Mouse (Mus musculus): ENCODE measurements around the gene Pank4. TPM values are rescaled to one million over a fixed set of nuclear protein-coding genes. Genes with fewer than 3 reads are reported as not detected.
A peak's percentile ranks its signal among the peaks of the same experiment; 100 is the strongest.

Gene Pank4
- polyA plus RNA-seq, 1 experiment from 2014 or later = 46.3 TPM

GRCm38 (mm10) chr4:154960690-154961225 lies 3.2 kb upstream of the Pank4 start, which contains the start of gene Hes5:
Hes5 (plus strand) TSS chr4:154960923.
- Histone ChIP-seq H3K9ac (peak within 1 kb of the TSS; percentile 98), H3K9me3 (no peaks in the 10 kb centered on the region), H3K4me2 (replicated peaks) (peak within 1 kb of the TSS; percentile 85), H3K27ac (peak within 1 kb of the TSS; percentile 95), H3K4me1 (peaks cover 78% of the 10 kb centered on the region), H3K36me3 (no peaks in the 10 kb centered on the region; the same call in 1 of the 2 replicates), H3K4me3 (peak within 1 kb of the TSS; percentile 80), H3K27me3 (replicated peaks) (peaks cover 33% of the 10 kb centered on the region)
- WGBS = under 1% methylated on average over 65 of the region's 65 CpGs
- peak; percentile 61 for ATAC-seq (ENCODE audit: low FRiP score, low read depth)

GRCm38 (mm10) chr4:154961226-154961738 lies 2.6 kb upstream of the Pank4 start:
- under 1% methylated on average over 47 of the region's 47 CpGs for WGBS
- peaks cover 33% of the 10 kb centered on the region for H3K27me3 ChIP-seq (replicated peaks)
- peak overlapping the region; percentile 98 for H3K9ac ChIP-seq

DNA sequence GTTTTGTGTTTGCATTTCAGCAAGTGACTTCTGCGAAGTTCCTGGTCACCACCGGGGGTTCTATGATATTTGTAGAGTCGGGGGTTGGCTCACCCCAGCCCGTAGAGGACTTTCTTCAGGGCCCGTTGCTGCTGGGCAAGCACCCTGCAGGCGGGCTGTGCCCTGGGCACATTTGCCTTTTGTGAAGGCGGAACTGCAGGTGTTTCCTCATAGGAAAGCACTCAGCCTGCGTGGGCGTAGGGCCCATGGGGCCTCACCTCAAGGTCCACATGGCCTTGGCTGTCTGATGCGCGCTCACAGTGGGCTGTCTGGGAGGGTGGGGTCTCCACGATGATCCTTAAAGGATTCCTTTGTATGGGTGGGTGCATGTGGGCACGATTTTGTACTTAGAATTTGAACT lies 2.0 kb upstream of the Pank4 start:
- Histone ChIP-seq H3K27ac (peak overlapping the region; percentile 95), H3K27me3 (replicated peaks) (peaks cover 33% of the 10 kb centered on the region), H3K36me3 (peaks cover 5% of the 10 kb centered on the region; the same call in 1 of the 2 replicates), H3K4me2 (replicated peaks) (peak overlapping the region; percentile 85), H3K4me3 (peak overlapping the region; percentile 80), H3K9me3 (no peaks in the 10 kb centered on the region), H3K9ac (peak overlapping the region; percentile 98), H3K4me1 (peaks cover 83% of the 10 kb centered on the region)
- no peak for ATAC-seq (ENCODE audit: low FRiP score, low read depth)
- 4% methylated on average over 13 of the region's 13 CpGs for WGBS

More at GRCm38 (mm10) chr4:154961226-154961738, 2.6 kb upstream of the Pank4 start:
- peaks cover 1% of the 10 kb centered on the region; the same call in 1 of the 2 replicates for H3K36me3 ChIP-seq
- H3K4me3 ChIP-seq = peak overlapping the region; percentile 80
- ATAC-seq (ENCODE audit: low FRiP score, low read depth) = no peak
- peak overlapping the region; percentile 95 for H3K27ac ChIP-seq
- no peaks in the 10 kb centered on the region for H3K9me3 ChIP-seq
- H3K4me2 ChIP-seq (replicated peaks) = peak overlapping the region; percentile 85
- H3K4me1 ChIP-seq = peaks cover 83% of the 10 kb centered on the region

- no peaks in the 10 kb centered on the region for H3K9me3 ChIP-seq
- no peak for ATAC-seq (ENCODE audit: low FRiP score, low read depth)
- H3K36me3 ChIP-seq = peaks cover 5% of the 10 kb centered on the region; the same call in 1 of the 2 replicates
- peak overlapping the region; percentile 80 for H3K4me3 ChIP-seq
- peak overlapping the region; percentile 85 for H3K4me2 ChIP-seq (replicated peaks)
- H3K4me1 ChIP-seq = peaks cover 76% of the 10 kb centered on the region
- H3K9ac ChIP-seq = peak overlapping the region; percentile 98
- WGBS = 38% methylated on average over 7 of the region's 7 CpGs
- peak overlapping the region; percentile 95 for H3K27ac ChIP-seq
- peaks cover 30% of the 10 kb centered on the region for H3K27me3 ChIP-seq (replicated peaks)
Measured at GRCm38 (mm10) chr4:154962683-154963082, 1.2 kb upstream of the Pank4 start.

DNA sequence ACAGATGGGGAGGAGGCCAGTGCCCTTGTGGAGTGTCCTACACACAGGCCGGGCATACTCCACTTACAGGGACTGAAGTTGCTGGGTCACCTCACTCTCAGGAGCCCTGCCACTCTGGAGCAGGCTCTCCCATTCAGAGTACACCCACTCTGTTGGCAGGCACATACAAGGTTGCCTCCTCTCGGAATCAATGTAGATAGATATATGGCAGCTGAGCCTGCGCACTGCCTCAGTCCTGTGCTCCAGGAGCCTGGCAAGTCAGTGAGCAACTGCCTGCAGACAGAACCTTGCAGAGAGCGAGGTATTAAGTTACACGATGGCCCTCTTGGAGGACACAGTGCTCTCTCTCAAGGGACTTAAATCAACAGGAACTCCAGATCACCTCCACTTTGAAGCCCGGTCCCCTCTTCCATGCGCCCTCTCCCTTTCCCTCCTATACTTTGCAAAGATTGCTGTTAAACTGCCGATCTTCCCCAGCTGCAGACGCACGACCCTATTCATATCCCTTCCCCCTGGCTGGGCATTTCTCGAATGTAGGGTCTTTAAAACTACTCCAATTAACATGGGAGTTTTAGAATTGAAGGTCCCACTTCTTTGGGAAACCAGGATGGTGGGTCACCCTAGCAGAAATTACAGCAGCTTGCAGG lies 610 bp upstream of the Pank4 start:
- Histone ChIP-seq H3K36me3 (peaks cover 5% of the 10 kb centered on the region; the same call in 1 of the 2 replicates), H3K9me3 (no peaks in the 10 kb centered on the region), H3K4me2 (replicated peaks) (peak overlapping the region; percentile 85), H3K27ac (peak overlapping the region; percentile 95; the same call in 1 of the 2 replicates), H3K4me3 (peak overlapping the region; percentile 80), H3K4me1 (peaks cover 69% of the 10 kb centered on the region), H3K9ac (peak overlapping the region; percentile 98), H3K27me3 (replicated peaks) (peaks cover 30% of the 10 kb centered on the region)
- peak; percentile 12 for ATAC-seq (ENCODE audit: low FRiP score, low read depth)
- 12% methylated on average over 11 of the region's 11 CpGs for WGBS

DNA sequence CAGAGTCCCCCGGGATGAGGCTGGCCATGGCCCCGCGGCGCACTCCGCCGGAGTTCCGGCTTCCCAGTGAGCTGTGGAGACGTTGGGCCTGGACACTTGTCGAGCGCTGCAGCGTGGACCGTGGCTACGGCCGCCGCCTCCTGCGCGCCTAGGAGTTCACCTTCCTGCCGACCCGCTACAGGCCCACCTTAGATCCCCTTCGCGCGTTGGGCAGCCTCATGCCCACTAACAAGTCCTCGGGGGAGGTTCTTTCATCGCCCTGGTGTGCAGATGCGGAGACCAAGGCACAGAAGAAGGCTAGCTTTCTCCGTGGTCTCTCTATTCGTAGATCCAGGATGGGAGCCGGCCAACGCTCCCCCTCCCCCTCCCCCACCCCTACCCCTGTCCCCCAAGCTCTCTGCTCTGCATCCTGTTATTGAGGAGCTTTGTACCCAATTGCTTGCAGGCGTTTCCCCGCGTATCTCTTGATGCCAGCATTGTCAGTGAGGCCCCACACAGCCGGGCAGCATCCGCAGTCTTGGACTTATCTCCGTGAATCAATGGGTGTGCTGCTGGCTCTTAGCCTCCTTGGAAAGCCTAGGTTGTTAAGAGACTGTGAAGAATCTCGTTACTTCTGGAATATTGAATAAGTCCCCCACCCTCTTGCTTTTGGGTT lies 785 bp downstream of the Pank4 start:
- WGBS = under 1% methylated on average over 36 of the region's 36 CpGs
- Histone ChIP-seq H3K9me3 (no peaks in the 10 kb centered on the region), H3K36me3 (peaks cover 10% of the 10 kb centered on the region), H3K9ac (peak overlapping the region; percentile 87), H3K27me3 (replicated peaks) (0 out of 2 replicates have a peak, but pooled peaks cover 17% of the 10 kb centered on the region), H3K4me1 (peaks cover 55% of the 10 kb centered on the region), H3K4me3 (peak overlapping the region; percentile 80), H3K4me2 (replicated peaks) (peak overlapping the region; percentile 85), H3K27ac (peak overlapping the region; percentile 95)
- ATAC-seq (ENCODE audit: low FRiP score, low read depth) = no peak

DNA sequence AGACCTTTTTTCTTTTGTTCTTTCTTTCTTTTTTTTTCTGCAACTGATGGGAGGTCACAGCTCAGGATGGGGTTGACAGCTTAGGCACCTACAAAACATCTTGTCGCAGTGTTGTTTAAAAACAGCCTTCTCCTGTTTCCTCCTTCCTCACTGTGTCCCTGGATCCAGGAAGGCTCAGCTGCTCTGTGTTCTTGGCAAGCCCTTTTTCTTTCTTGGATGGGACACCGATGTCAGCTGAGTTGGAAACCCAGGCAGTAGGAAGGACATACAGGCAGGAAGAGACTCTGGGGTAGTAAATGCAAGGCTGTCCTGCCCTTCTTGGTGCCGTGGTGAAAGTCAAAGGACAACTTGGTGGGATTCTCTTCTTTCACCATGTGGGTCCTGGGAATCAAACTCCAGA lies 1.9 kb downstream of the Pank4 start:
- no peak overlapping the region for H3K9ac ChIP-seq
- no peak for ATAC-seq (ENCODE audit: low FRiP score, low read depth)

GRCm38 (mm10) chr4:154967173-154967572 lies 3.2 kb downstream of the Pank4 start:
- H3K27ac ChIP-seq = no peak overlapping the region
- no peak overlapping the region for H3K4me2 ChIP-seq (replicated peaks)
- no peak for ATAC-seq (ENCODE audit: low FRiP score, low read depth)

More for the DNA sequence above, 1.9 kb downstream of the Pank4 start:
- Histone ChIP-seq H3K36me3 (peaks cover 21% of the 10 kb centered on the region), H3K27me3 (replicated peaks) (0 out of 2 replicates have a peak, but pooled peaks cover 6% of the 10 kb centered on the region), H3K9me3 (no peaks in the 10 kb centered on the region), H3K4me3 (0 out of 2 replicates have a peak overlapping the region, but pooled peaks have one; percentile 80), H3K4me1 (peaks cover 46% of the 10 kb centered on the region), H3K4me2 (replicated peaks) (peak overlapping the region; percentile 85), H3K27ac (no peak overlapping the region)
- WGBS = 78% methylated on average over 3 of the region's 3 CpGs

GRCm38 (mm10) chr4:154972546-154972945 lies 8.6 kb downstream of the Pank4 start:
- Histone ChIP-seq H3K9ac (no peak overlapping the region), H3K4me3 (no peak overlapping the region), H3K9me3 (no peaks in the 10 kb centered on the region), H3K27ac (no peak overlapping the region), H3K4me1 (no peaks in the 10 kb centered on the region), H3K36me3 (peaks cover 83% of the 10 kb centered on the region), H3K4me2 (replicated peaks) (no peak overlapping the region), H3K27me3 (replicated peaks) (no peaks in the 10 kb centered on the region)
- 96% methylated on average over 12 of the region's 12 CpGs for WGBS
- no peak for ATAC-seq (ENCODE audit: low FRiP score, low read depth)

More at GRCm38 (mm10) chr4:154967173-154967572, 3.2 kb downstream of the Pank4 start:
- Histone ChIP-seq H3K4me1 (peaks cover 34% of the 10 kb centered on the region), H3K4me3 (no peak overlapping the region), H3K27me3 (replicated peaks) (no peaks in the 10 kb centered on the region), H3K36me3 (peaks cover 35% of the 10 kb centered on the region), H3K9me3 (no peaks in the 10 kb centered on the region), H3K9ac (no peak overlapping the region)
- WGBS = 55% methylated on average over 5 of the region's 5 CpGs

- ATAC-seq (ENCODE audit: low FRiP score, low read depth) = no peak
- H3K36me3 ChIP-seq = peaks cover 100% of the 10 kb centered on the region
- no peaks in the 10 kb centered on the region for H3K27me3 ChIP-seq (replicated peaks)
- H3K4me1 ChIP-seq = no peaks in the 10 kb centered on the region
- no peak overlapping the region for H3K27ac ChIP-seq
- no peak overlapping the region for H3K9ac ChIP-seq
- H3K9me3 ChIP-seq = no peaks in the 10 kb centered on the region
- WGBS = 96% methylated on average over 11 of the region's 11 CpGs
- no peak overlapping the region for H3K4me3 ChIP-seq
- no peak overlapping the region for H3K4me2 ChIP-seq (replicated peaks)
Measured at GRCm38 (mm10) chr4:154974163-154974611, 10.3 kb downstream of the Pank4 start.

DNA sequence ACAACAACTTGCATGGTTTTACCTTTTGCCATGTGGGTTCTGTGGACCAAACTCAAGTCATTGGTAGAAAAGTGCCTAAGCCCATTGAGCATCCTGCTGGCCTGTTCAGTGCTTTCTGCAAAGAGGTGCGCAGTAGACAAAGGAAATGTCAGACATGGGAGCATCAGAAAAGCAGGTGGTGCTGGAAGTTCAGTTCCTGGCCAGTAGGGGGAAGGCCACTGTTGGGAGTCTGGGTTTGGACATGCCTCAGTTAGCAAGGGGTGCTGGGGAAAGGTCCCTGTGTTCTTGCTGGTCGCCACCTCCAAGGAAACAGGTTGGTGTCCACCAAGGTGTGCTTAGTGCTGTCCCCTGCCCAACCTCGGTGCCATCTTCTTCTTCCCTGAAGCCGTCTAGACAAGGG lies 16.2 kb downstream of the Pank4 start:
- 96% methylated on average over 4 of the region's 4 CpGs for WGBS
- Histone ChIP-seq H3K36me3 (peaks cover 64% of the 10 kb centered on the region), H3K9ac (no peak overlapping the region)

GRCm38 (mm10) chr4:154981076-154981475 lies 17.2 kb downstream of the Pank4 start:
- WGBS = 91% methylated on average over 6 of the region's 6 CpGs
- ATAC-seq (ENCODE audit: low FRiP score, low read depth) = no peak
- peaks cover 54% of the 10 kb centered on the region for H3K36me3 ChIP-seq
- no peak overlapping the region for H3K9ac ChIP-seq
- no peak overlapping the region for H3K4me3 ChIP-seq
- H3K27ac ChIP-seq = no peak overlapping the region
- no peaks in the 10 kb centered on the region for H3K9me3 ChIP-seq
- H3K4me2 ChIP-seq (replicated peaks) = no peak overlapping the region
- peaks cover 14% of the 10 kb centered on the region; the same call in 1 of the 2 replicates for H3K27me3 ChIP-seq (replicated peaks)
- peaks cover 10% of the 10 kb centered on the region for H3K4me1 ChIP-seq

More for the DNA sequence above, 16.2 kb downstream of the Pank4 start:
- Histone ChIP-seq H3K4me1 (peaks cover 5% of the 10 kb centered on the region; the same call in 1 of the 2 replicates), H3K9me3 (no peaks in the 10 kb centered on the region), H3K4me3 (no peak overlapping the region), H3K4me2 (replicated peaks) (no peak overlapping the region), H3K27me3 (replicated peaks) (peaks cover 14% of the 10 kb centered on the region; the same call in 1 of the 2 replicates), H3K27ac (no peak overlapping the region)
- ATAC-seq (ENCODE audit: low FRiP score, low read depth) = no peak
